Mouse (Mus musculus): Measurements from ENCODE around the gene Catsper2.

The Catsper2 gene

DNA sequence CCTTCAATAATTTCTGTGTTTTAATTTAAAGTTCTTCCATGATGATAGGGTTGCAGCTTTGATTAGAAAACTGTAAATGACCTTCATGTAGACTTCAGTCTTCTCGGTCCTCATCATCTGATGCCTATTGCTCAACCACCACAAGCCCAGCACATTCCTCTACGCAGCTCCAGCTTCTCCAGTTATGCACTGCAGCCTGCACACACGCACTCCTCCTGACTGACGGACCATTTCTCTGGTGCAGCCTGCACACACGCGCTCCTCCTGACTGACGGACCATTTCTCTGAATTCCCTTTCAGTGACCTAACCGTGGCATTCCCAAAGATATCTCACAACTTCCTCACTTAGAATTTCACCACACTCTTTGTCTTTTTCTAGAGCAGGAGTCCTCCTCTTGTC, 60.4 kb downstream of the Catsper2 start:
- no peak for DNase-seq
